Mouse (Mus musculus) myocyte (in vitro differentiated cells): ENCODE measurements around the gene Fbxo11. TPM values are rescaled to one million over a fixed set of nuclear protein-coding genes. Genes with fewer than 3 reads are reported as not detected.
"Not testable (repeated sequence)": the region's sequence is repeated elsewhere in the genome, so short reads cannot be mapped to it uniquely, and the experiment has no call there.

ENCODE experiments used
- H3K27me3 ChIP-seq: one replicate; pipeline ENCODE4 v1.6.1; 2011; ENCODE audit not compliant: control insufficient read depth, insufficient read depth, insufficient read length
- H3K36me3 ChIP-seq: one replicate; pipeline ENCODE4 v1.6.1; 2011; ENCODE audit not compliant: control insufficient read depth, insufficient read depth
- H3K4me2 ChIP-seq: one replicate; pipeline ENCODE4 v1.6.1; 2011; ENCODE audit warnings: low read depth, control low read depth
- H3K4me3 ChIP-seq: one replicate; pipeline ENCODE4 v1.5.1; 2011; ENCODE audit warnings: mild to moderate bottlenecking, control low read depth, moderate library complexity
- H3K79me2 ChIP-seq: one replicate; pipeline ENCODE4 v1.6.1; 2011; ENCODE audit not compliant: control insufficient read depth, insufficient read depth
- H3ac ChIP-seq: one replicate; pipeline ENCODE4 v1.6.1; 2011; ENCODE audit not compliant: control insufficient read depth, insufficient read length
- CEBPB ChIP-seq: IDR thresholded peaks from 2 replicates; pipeline ENCODE4 v1.6.1; 2011; ENCODE audit warnings: mild to moderate bottlenecking, moderate library complexity; ENCODE audit not compliant: poor library complexity, insufficient read depth, severe bottlenecking
- E2F4 ChIP-seq: IDR thresholded peaks from one replicate; pipeline ENCODE4 v1.6.1; 2011; ENCODE audit warnings: mild to moderate bottlenecking, control low read depth, moderate library complexity; ENCODE audit not compliant: insufficient read depth
- MAX ChIP-seq: IDR thresholded peaks from one replicate; pipeline ENCODE4 v1.6.1; 2011; ENCODE audit warnings: low read depth, mild to moderate bottlenecking, control low read depth
- MYOD1 ChIP-seq, 3 experiments: IDR thresholded peaks; one replicate each; pipeline ENCODE4 v1.6.1; 2011; ENCODE audit warnings: control low read depth in 2 of 3, low read depth in 2 of 3, mild to moderate bottlenecking in 2 of 3, moderate library complexity in 1 of 3; ENCODE audit not compliant: insufficient read length in 2 of 3, control insufficient read depth in 1 of 3
- MYOG ChIP-seq, 3 experiments: IDR thresholded peaks; one replicate each; pipeline ENCODE4 v1.6.1; 2011; ENCODE audit warnings: control low read depth in 2 of 3, low read depth in 2 of 3, mild to moderate bottlenecking in 2 of 3; ENCODE audit not compliant: insufficient read length in 2 of 3, control insufficient read depth in 1 of 3, insufficient read depth in 1 of 3
- POLR2A ChIP-seq: IDR thresholded peaks from one replicate; pipeline ENCODE4 v1.6.1; 2011; ENCODE audit warnings: low read depth, mild to moderate bottlenecking, control low read depth, moderate library complexity; ENCODE audit not compliant: insufficient read length
- POLR2AphosphoS2 ChIP-seq: IDR thresholded peaks from one replicate; pipeline ENCODE4 v1.6.1; 2011; ENCODE audit warnings: low read depth, control low read depth; ENCODE audit not compliant: insufficient read length
- REST ChIP-seq: IDR thresholded peaks from one replicate; pipeline ENCODE4 v1.6.1; 2011; ENCODE audit warnings: mild to moderate bottlenecking, control low read depth, moderate library complexity; ENCODE audit not compliant: insufficient read depth, insufficient read length
- SRF ChIP-seq: IDR thresholded peaks from one replicate; pipeline ENCODE4 v1.6.1; 2011; ENCODE audit warnings: low read depth; ENCODE audit not compliant: control insufficient read depth, insufficient read length
- TCF12 ChIP-seq: IDR thresholded peaks from one replicate; pipeline ENCODE4 v1.6.1; 2011; ENCODE audit warnings: mild to moderate bottlenecking, control low read depth; ENCODE audit not compliant: poor library complexity, insufficient read depth, severe bottlenecking
- TCF3 ChIP-seq: IDR thresholded peaks from one replicate; pipeline ENCODE4 v1.6.1; 2011; ENCODE audit warnings: low read depth, control low read depth; ENCODE audit not compliant: insufficient read length
- USF1 ChIP-seq: IDR thresholded peaks from one replicate; pipeline ENCODE4 v1.6.1; 2011; ENCODE audit warnings: low read depth, mild to moderate bottlenecking, control low read depth, moderate library complexity
- polyA plus RNA-seq: library from polyadenylated mRNA; unstranded; fragments of >200 nt; fragmentation: generic; extraction: Trizol; gene quantifications from one replicate; pipeline ENCODE4 v1.2.1, GENCODE M21; 2012; ENCODE audit warnings: missing spikeins

Gene Fbxo11
- polyA plus RNA-seq, 1 experiment, result 15.4 TPM

DNA sequence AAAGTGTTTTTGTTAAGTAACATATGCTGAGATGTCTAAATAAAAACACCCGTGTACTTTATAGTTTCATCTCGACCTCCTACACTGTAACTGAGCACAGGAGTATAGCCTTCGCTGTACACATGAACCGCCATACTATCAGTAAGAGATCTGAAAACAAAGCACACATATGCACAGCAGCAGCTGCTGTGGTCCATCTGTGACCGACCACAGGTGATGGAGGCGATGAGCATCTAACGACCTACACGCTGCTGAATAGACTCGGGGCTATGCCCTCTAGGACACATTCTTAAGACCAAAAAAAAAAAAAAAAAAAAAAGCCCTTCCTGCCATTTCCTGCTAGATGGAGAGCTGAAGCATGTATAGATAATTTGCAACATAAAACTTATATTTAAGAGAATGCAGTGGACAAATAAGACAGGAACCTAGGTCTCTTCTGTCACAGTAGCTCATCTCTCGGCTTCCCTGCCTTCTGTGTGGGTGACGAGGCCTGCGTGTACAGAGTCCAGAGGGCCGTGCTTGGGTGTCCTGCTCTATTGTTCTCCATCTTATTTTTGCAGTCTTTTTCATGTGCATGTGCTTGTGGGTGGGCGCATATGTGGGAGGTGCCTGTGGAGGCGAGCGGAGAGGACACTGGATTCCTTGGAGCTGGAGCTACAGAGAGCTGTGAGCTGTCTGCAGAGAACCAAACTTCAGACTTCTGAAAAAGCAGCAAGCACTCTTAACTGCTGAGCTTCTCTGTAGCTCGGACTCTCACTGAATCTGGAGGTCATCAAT, 35.7 kb downstream of the Fbxo11 start:
- H3K27me3 ChIP-seq, result no peaks in the 10 kb centered on the region
- peaks cover 99% of the 10 kb centered on the region for H3K79me2 ChIP-seq
- H3K4me2 ChIP-seq, result no peak overlapping the region
- TF ChIP-seq MYOG (IDR thresholded peaks at IDR 0.05; ENCODE audit: control insufficient read depth in 1 of 3, insufficient read depth in 1 of 3, insufficient read length in 2 of 3, low read depth in 2 of 3), result peak in 1 of 3 experiments; percentile 25
- no peak for TF ChIP-seq TCF3
- TF ChIP-seq USF1, result no peak
- no peak for TF ChIP-seq SRF
- TF ChIP-seq POLR2A, result no peak
- peak in 2 of 3 experiments; percentile 51 to 60 for TF ChIP-seq MYOD1 (IDR thresholded peaks at IDR 0.05; ENCODE audit: control insufficient read depth in 1 of 3, insufficient read length in 2 of 3, low read depth in 2 of 3)
- no peak for TF ChIP-seq REST
- no peak for TF ChIP-seq E2F4
- H3K36me3 ChIP-seq, result no peaks in the 10 kb centered on the region
- no peak overlapping the region for H3K4me3 ChIP-seq
- no peak overlapping the region for H3ac ChIP-seq

GRCm38 (mm10) chr17:88025227-88025626, 39.9 kb downstream of the Fbxo11 start:
- Histone ChIP-seq H3K27me3 (no peaks in the 10 kb centered on the region), H3ac (no peak overlapping the region), H3K36me3 (no peaks in the 10 kb centered on the region), H3K4me3 (no peak overlapping the region), H3K4me2 (no peak overlapping the region), H3K79me2 (peaks cover 99% of the 10 kb centered on the region)
- no peak for TF ChIP-seq TCF12
- TF ChIP-seq CEBPB, result no peak
- no peak for TF ChIP-seq SRF
- TF ChIP-seq MAX, result no peak
- TF ChIP-seq MYOG (IDR thresholded peaks at IDR 0.05; ENCODE audit: control insufficient read depth in 1 of 3, insufficient read depth in 1 of 3, insufficient read length in 2 of 3, low read depth in 2 of 3), result no peak
- TF ChIP-seq POLR2AphosphoS2, result no peak
- no peak for TF ChIP-seq TCF3
- no peak for TF ChIP-seq E2F4
- no peak for TF ChIP-seq POLR2A

DNA sequence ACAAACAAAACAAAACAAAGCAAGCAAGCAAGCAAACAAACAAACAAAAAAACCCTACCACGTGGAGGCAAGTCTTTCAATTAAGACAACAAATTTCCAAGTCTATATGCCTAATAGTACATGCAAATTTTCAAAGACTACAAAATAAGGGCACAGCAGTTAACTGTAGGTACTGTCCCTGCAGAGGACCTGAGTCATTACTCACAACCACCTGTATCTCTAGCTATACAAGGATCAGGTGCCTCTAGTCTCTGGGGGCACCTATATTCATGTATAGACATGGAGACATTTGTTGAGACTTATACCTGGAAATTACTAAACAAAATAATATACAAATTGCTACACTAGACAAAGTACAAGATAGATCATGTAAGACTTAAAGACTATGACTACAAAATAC, 41.2 kb downstream of the Fbxo11 start:
- Histone ChIP-seq H3K79me2 (peaks cover 99% of the 10 kb centered on the region), H3K27me3 (no peaks in the 10 kb centered on the region), H3K36me3 (no peaks in the 10 kb centered on the region), H3K4me3 (no peak overlapping the region), H3ac (no peak overlapping the region), H3K4me2 (no peak overlapping the region)
- no peak for TF ChIP-seq POLR2AphosphoS2
- no peak for TF ChIP-seq SRF
- no peak for TF ChIP-seq USF1
- TF ChIP-seq CEBPB, result no peak
- no peak for TF ChIP-seq MAX
- no peak for TF ChIP-seq MYOG (IDR thresholded peaks at IDR 0.05; ENCODE audit: control insufficient read depth in 1 of 3, insufficient read depth in 1 of 3, insufficient read length in 2 of 3, low read depth in 2 of 3)
- TF ChIP-seq TCF12, result no peak
- TF ChIP-seq TCF3, result no peak
- TF ChIP-seq E2F4, result no peak
- no peak for TF ChIP-seq POLR2A
- TF ChIP-seq REST, result no peak
- no peak for TF ChIP-seq MYOD1 (IDR thresholded peaks at IDR 0.05; ENCODE audit: control insufficient read depth in 1 of 3, insufficient read length in 2 of 3, low read depth in 2 of 3)

- Histone ChIP-seq H3K36me3 (peaks cover 35% of the 10 kb centered on the region), H3K79me2 (peaks cover 55% of the 10 kb centered on the region)
- H3K4me2 ChIP-seq, H3K4me3 ChIP-seq, H3K27me3 ChIP-seq, H3ac ChIP-seq: not testable (repeated sequence)
Measured at GRCm38 (mm10) chr17:88016027-88016426, 49.1 kb downstream of the Fbxo11 start.

- peaks cover 46% of the 10 kb centered on the region for H3K36me3 ChIP-seq
- H3K4me2 ChIP-seq, result no peak overlapping the region
- no peaks in the 10 kb centered on the region for H3K27me3 ChIP-seq
- TF ChIP-seq MYOG (IDR thresholded peaks at IDR 0.05; ENCODE audit: control insufficient read depth in 1 of 3, insufficient read depth in 1 of 3, insufficient read length in 2 of 3, low read depth in 2 of 3) (no peak), SRF (no peak), MAX (no peak), MYOD1 (IDR thresholded peaks at IDR 0.05; ENCODE audit: control insufficient read depth in 1 of 3, insufficient read length in 2 of 3, low read depth in 2 of 3) (no peak), POLR2A (no peak), TCF3 (no peak), USF1 (no peak), REST (no peak), CEBPB (no peak), TCF12 (no peak)
- H3ac ChIP-seq, result no peak overlapping the region
- peaks cover 39% of the 10 kb centered on the region for H3K79me2 ChIP-seq
- no peak overlapping the region for H3K4me3 ChIP-seq
Measured at GRCm38 (mm10) chr17:88014456-88014855, 50.6 kb downstream of the Fbxo11 start.
